Mouse (Mus musculus) midbrain, embryonic 14.5 days (tissue): ENCODE measurements around the gene Hinfp. TPM values are rescaled to one million over a fixed set of nuclear protein-coding genes. Genes with fewer than 3 reads are reported as not detected.

Source experiments
- ATAC-seq: fragments of 200-750 bp; cut with Nextera tagmentation; 2 replicates; pipeline ENCODE4 v1.8.0; 2017; ENCODE audit warnings: moderate number of reproducible peaks, moderate library complexity; ENCODE audit not compliant: low FRiP score, low TSS enrichment
- DNase-seq: peaks from one replicate; pipeline ENCODE4 v3.0.0-alpha.2; 2015
- H3K27ac ChIP-seq: fragments of 300-500 bp; sonication (generic); replicated peaks from 2 replicates; pipeline ENCODE4 v1.5.1; 2014; ENCODE audit warnings: mild to moderate bottlenecking, low read depth, low read length, moderate library complexity
- H3K27me3 ChIP-seq: fragments of 300-500 bp; sonication (generic); 2 replicates; pipeline ENCODE4 v1.6.1; 2014; ENCODE audit warnings: low read length, control low read depth, mixed read lengths; ENCODE audit not compliant: control insufficient read depth, insufficient read depth
- H3K36me3 ChIP-seq: fragments of 300-500 bp; sonication (generic); 2 replicates; pipeline ENCODE4 v1.6.1; 2014; ENCODE audit warnings: low read length, control low read depth; ENCODE audit not compliant: control insufficient read depth, insufficient read depth
- H3K4me1 ChIP-seq: fragments of 300-500 bp; sonication (generic); 2 replicates; pipeline ENCODE4 v1.6.1; 2014; ENCODE audit warnings: mild to moderate bottlenecking, antibody characterized with exemption, low read length, control low read depth; ENCODE audit not compliant: control insufficient read depth, insufficient read depth
- H3K4me2 ChIP-seq: fragments of 300-500 bp; sonication (generic); 2 replicates; pipeline ENCODE4 v1.6.1; 2014; ENCODE audit warnings: mild to moderate bottlenecking, low read length, moderate library complexity
- H3K4me3 ChIP-seq: fragments of 300-500 bp; sonication (generic); replicated peaks from 2 replicates; pipeline ENCODE4 v1.5.1; 2014; ENCODE audit warnings: low read depth, low read length
- H3K9ac ChIP-seq: fragments of 300-500 bp; sonication (generic); replicated peaks from 2 replicates; pipeline ENCODE4 v1.6.1; 2014; ENCODE audit warnings: mild to moderate bottlenecking, low read length, moderate library complexity
- H3K9me3 ChIP-seq: fragments of 300-500 bp; sonication (generic); 2 replicates; pipeline ENCODE4 v1.6.1; 2016; ENCODE audit warnings: low read length, control low read depth, mixed read lengths; ENCODE audit not compliant: control insufficient read depth
- WGBS: fragments of 180-500 bp; shearing (Covaris S2); extraction: QIAGEN DNeasy Blood & Tissue Kit; methylation state at CpG from one replicate; pipeline ENCODE4 v1.1.7; 2014; 5-methylcytosine and 5-hydroxymethylcytosine counted together
- polyA plus RNA-seq: library from polyadenylated mRNA; unstranded; fragments of >200 nt; fragmentation: Nextera tagmentation; extraction: Ambion mirVana; gene quantifications from 2 replicates; pipeline ENCODE4 v1.2.1, GENCODE M21; 2014

The Hinfp gene
- polyA plus RNA-seq, 1 experiment from 2014 or later = 24.7 TPM

GRCm38 (mm10) chr9:44287401-44288075 is 17.9 kb downstream of the Hinfp start:
- Histone ChIP-seq H3K4me2 (peak overlapping the region; percentile 90), H3K27ac (peak overlapping the region; percentile 84), H3K36me3 (peaks cover 25% of the 10 kb centered on the region), H3K4me1 (peaks cover 23% of the 10 kb centered on the region; the same call in 1 of the 2 replicates), H3K4me3 (peak overlapping the region; percentile 88), H3K9ac (peak overlapping the region; percentile 96), H3K9me3 (no peaks in the 10 kb centered on the region), H3K27me3 (no peaks in the 10 kb centered on the region)
- DNase-seq (peak; percentile 80), ATAC-seq (peak; percentile 71)
- under 1% methylated on average over 47 of the region's 47 CpGs for WGBS

DNA sequence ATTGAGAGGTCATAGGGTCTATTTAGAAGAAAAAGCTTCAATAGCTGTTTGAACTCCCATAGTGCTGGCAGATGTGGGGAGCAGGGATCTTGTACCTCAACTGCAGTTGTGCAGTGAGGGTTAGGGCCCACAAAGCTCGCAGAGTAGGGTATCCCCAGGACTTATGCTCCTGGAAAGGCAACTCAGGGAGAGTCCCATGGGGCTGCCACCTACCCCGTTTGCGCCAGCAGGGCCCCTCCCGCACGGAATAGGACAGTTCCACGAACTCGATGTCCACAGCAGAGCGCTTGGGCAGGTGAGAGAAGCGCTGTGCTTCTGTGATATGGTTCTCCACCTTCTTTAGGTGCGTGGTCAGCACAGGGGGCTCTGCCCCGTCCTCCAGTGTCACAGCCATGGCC is 18.5 kb downstream of the Hinfp start:
- DNase-seq = peak; percentile 41
- Histone ChIP-seq H3K4me2 (peak overlapping the region; percentile 90), H3K9ac (peak overlapping the region; percentile 96), H3K27ac (peak overlapping the region; percentile 84), H3K4me1 (peaks cover 23% of the 10 kb centered on the region; the same call in 1 of the 2 replicates), H3K36me3 (peaks cover 20% of the 10 kb centered on the region; the same call in 1 of the 2 replicates), H3K9me3 (no peaks in the 10 kb centered on the region), H3K27me3 (no peaks in the 10 kb centered on the region), H3K4me3 (peak overlapping the region; percentile 88)
- ATAC-seq = no peak
- 2% methylated on average over 11 of the region's 11 CpGs for WGBS

- WGBS = 8% methylated on average over 6 of the region's 6 CpGs
- Histone ChIP-seq H3K27ac (no peak overlapping the region), H3K9me3 (no peaks in the 10 kb centered on the region), H3K27me3 (no peaks in the 10 kb centered on the region), H3K4me2 (peak overlapping the region; percentile 90), H3K9ac (peak overlapping the region; percentile 96), H3K4me1 (peaks cover 23% of the 10 kb centered on the region; the same call in 1 of the 2 replicates), H3K36me3 (peaks cover 16% of the 10 kb centered on the region), H3K4me3 (peak overlapping the region; percentile 88)
- ATAC-seq = no peak
- no peak for DNase-seq
These were observed 19.1 kb downstream of the Hinfp start for GRCm38 (mm10) chr9:44286256-44286850.

DNA sequence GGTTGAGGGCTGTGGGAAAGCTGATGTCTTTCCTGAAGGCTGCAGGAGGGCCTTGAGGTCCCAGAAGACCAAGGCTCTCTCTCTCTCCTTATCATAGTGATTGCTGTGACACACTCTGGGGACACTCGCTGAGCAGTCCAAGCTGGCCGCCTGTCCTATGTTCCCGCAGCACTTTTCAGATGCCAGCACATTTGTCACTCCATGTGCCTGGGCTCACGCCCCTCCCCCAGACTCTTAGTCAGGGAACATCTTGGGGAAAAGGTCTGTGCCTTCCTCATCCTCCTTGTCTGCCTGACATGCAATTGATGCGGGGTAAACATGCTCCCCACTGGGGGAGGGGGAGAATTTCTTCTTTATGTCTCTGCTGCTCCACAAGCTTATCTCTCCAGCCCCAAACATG is 22.3 kb downstream of the Hinfp start:
- Histone ChIP-seq H3K27ac (no peak overlapping the region), H3K9ac (no peak overlapping the region), H3K27me3 (no peaks in the 10 kb centered on the region), H3K4me1 (peaks cover 11% of the 10 kb centered on the region; the same call in 1 of the 2 replicates), H3K36me3 (peaks cover 39% of the 10 kb centered on the region), H3K4me2 (no peak overlapping the region), H3K9me3 (no peaks in the 10 kb centered on the region), H3K4me3 (no peak overlapping the region)
- 72% methylated on average over 5 of the region's 5 CpGs for WGBS
- DNase-seq = no peak
- ATAC-seq = no peak

GRCm38 (mm10) chr9:44269973-44270372 is 35.5 kb downstream of the Hinfp start:
- H3K36me3 ChIP-seq = peaks cover 22% of the 10 kb centered on the region
- DNase-seq (no peak), ATAC-seq (no peak)
- no peak overlapping the region for H3K4me3 ChIP-seq
- peaks cover 17% of the 10 kb centered on the region for H3K4me1 ChIP-seq
- no peaks in the 10 kb centered on the region for H3K9me3 ChIP-seq
- WGBS = 89% methylated on average over 4 of the region's 4 CpGs
- no peaks in the 10 kb centered on the region for H3K27me3 ChIP-seq
- H3K4me2 ChIP-seq = no peak overlapping the region
- no peak overlapping the region for H3K9ac ChIP-seq
- H3K27ac ChIP-seq = no peak overlapping the region

DNA sequence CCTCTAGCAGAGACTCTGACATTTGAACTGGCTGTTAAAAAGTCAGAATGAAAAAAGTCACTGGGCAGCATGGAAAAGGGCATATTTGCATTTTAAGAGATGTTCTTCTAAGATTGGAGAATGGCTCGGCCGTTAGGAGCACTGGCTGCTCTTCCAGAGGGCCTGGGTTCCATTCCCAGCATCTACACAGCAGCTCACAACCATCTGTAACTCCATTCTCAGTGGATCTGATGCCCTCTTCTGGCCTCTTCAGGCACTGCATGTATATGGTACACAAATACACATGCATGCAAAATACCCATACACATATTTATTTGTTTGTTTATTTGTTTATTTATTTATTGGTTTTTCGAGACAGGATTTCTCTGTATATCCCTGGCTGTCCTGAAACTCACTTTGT is 36.4 kb downstream of the Hinfp start:
- H3K9me3 ChIP-seq = no peaks in the 10 kb centered on the region
- H3K4me1 ChIP-seq = peaks cover 25% of the 10 kb centered on the region
- H3K4me3 ChIP-seq = no peak overlapping the region
- H3K36me3 ChIP-seq = peaks cover 13% of the 10 kb centered on the region
- ATAC-seq = no peak
- H3K4me2 ChIP-seq = no peak overlapping the region
- H3K27me3 ChIP-seq = no peaks in the 10 kb centered on the region
- no peak overlapping the region for H3K27ac ChIP-seq
- no peak overlapping the region for H3K9ac ChIP-seq
- no peak for DNase-seq
- WGBS = 83% methylated on average over 3 of the region's 3 CpGs

GRCm38 (mm10) chr9:44268432-44268831 is 37.0 kb downstream of the Hinfp start, which contains the start of gene Nlrx1:
Nlrx1 (minus strand) TSS chr9:44268599.
- H3K9me3 ChIP-seq = no peaks in the 10 kb centered on the region
- DNase-seq (no peak), ATAC-seq (no peak)
- peak within 1 kb of the TSS; percentile 58 for H3K27ac ChIP-seq
- H3K9ac ChIP-seq = peak within 1 kb of the TSS; percentile 44
- peak within 1 kb of the TSS; percentile 29 for H3K4me3 ChIP-seq
- H3K27me3 ChIP-seq = no peaks in the 10 kb centered on the region
- peaks cover 6% of the 10 kb centered on the region; the same call in 1 of the 2 replicates for H3K36me3 ChIP-seq
- peaks cover 25% of the 10 kb centered on the region for H3K4me1 ChIP-seq
- H3K4me2 ChIP-seq = peak within 1 kb of the TSS; percentile 62
- WGBS = 85% methylated on average over 6 of the region's 6 CpGs

- peak overlapping the region; percentile 62 for H3K4me2 ChIP-seq
- peak; percentile 71; the same call in 1 of the 2 replicates for ATAC-seq
These were observed 37.5 kb downstream of the Hinfp start for GRCm38 (mm10) chr9:44268027-44268360.

More at GRCm38 (mm10) chr9:44268027-44268360, 37.5 kb downstream of the Hinfp start:
- Histone ChIP-seq H3K36me3 (0 out of 2 replicates have a peak, but pooled peaks cover 2% of the 10 kb centered on the region), H3K4me3 (peak overlapping the region; percentile 29), H3K27me3 (no peaks in the 10 kb centered on the region), H3K9me3 (no peaks in the 10 kb centered on the region), H3K4me1 (peaks cover 25% of the 10 kb centered on the region), H3K27ac (peak overlapping the region; percentile 58; the same call in 1 of the 2 replicates), H3K9ac (peak overlapping the region; percentile 44)
- peak; percentile 81 for DNase-seq
- 6% methylated on average over 28 of the region's 28 CpGs for WGBS
